Mouse (Mus musculus) heart, postnatal 0 days (tissue): ENCODE results near the gene Maats1.

Source experiments
- CTCF ChIP-seq: IDR thresholded peaks from 2 replicates; pipeline ENCODE4 v1.5.1; 2016; ENCODE audit warnings: antibody characterized with exemption, control low read depth, low read depth
- EP300 ChIP-seq: IDR thresholded peaks from 2 replicates; pipeline ENCODE4 v1.6.1; 2016; ENCODE audit warnings: antibody characterized with exemption, low read depth

DNA sequence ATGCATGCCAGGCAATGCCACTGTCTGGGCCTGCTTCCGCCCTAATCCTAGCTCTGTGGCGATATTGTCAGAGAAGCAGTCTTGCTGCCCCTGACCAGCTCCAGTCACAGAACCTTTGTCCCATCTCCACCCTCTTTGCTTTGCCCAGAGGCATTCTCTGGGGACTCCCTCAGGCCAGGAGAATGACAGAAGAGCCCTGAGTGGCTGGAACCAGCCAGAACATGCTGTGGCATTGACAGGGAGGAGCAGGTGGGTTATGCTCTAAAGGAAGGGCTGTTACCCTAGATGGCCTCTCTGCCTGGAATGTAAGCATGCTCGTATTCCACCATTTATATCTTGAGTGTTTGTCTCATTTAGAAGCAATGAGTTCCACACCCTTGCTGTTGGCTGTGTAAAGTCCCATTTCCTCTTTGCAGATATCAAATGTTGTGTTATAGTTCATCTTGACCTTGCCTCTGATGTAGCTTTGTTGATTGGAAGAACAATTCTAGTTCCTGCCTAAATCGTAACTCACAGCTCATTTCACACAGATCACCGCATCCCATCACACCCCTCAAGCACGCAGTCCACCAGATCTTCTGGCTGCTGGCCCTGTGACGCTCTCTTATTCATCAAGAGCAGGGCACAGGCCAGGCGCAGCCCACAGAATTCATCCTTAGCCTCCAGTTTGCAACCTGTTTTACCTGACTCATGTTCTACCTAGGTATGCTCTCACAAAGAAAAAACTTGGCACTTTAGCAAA is 28.9 kb upstream of the Maats1 start:
- TF ChIP-seq EP300, result no peak
- no peak for TF ChIP-seq CTCF
